Mouse (Mus musculus): Measurements from ENCODE around the gene Prkn.

DNA sequence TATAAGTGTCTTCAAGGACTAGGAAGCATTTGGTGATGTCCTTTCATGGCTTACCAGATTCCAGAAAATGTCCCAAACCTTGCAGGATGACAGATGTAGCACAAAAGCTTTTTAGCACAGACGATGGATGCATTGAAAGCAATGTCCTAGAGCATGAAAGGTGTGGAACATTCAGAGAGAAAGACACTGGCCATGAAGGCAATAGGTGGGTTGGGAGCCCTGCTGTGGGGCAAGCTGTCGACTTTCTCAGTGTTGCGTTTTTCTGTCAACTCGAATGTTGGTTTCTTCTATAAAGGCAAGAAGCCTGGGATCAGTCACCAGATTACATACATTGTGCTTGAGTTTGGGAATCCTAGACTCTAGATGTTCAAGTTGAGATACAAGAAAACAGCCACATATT lies 475.5 kb downstream of the Prkn start:
- TF ChIP-seq FLI1 (IDR thresholded peaks at IDR 0.05; ENCODE audit: low read length) (no peak), GATA1 (IDR thresholded peaks at IDR 0.05; ENCODE audit: borderline replicate concordance, low read length) (no peak)
